Mouse (Mus musculus): Measurements from ENCODE around the gene Sesn1.
"Not testable (repeated sequence)": the region's sequence is repeated elsewhere in the genome, so short reads cannot be mapped to it uniquely, and the experiment has no call there.

Sesn1 gene

DNA sequence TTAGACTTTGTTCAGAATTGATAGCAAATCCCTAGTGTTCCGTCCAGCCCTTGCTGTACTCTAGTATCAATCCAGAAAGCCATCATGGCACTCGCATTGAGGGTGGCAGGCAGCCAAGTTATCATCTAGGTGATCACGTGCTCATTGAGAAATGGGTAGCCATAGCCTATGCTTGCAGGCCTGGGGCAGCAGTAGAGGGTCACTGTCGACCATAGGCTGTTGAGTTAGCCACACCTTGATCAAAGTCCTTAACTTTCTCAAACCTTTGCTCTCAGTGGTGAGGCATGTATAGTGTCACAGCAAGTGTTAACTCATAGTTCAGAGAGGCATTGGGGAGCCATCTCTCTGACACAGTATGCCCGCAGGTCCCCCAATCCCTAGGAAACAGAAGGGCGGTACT is 11.4 kb downstream of the Sesn1 start:
- DNase-seq (ENCODE audit: extremely low read depth, low read depth), result no peak

DNA sequence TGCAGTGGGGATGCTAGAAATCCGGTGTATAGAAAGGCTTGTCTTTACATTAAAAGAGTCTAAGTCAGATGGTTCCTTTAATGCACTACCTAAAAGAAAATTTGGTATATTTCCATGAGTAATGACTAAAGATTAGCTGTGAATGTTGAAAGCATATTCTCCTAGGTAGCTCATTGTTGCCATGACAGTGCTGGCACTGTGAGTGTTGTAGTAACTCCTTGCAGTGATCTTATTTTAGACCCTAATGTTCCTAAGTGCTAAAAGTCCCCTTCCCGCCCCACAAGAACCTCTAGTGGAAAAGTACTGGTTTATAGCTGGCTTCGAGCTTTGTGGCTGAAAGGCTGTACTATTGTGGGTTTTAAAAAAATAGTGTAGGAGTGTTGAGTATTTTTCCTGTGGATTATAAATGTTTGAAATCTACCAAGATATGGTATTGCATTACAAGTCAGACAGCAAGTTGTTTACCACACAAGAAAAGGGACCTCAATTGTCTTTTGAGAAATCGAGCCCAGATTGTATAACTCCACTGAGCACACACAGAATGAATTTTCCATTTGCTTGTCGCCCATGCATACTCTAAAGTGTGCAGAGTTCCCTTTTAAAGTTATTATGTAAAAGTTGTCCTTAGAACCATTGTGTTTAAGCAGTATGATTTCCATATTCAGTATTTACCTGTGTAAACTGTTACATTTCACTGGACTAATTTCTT is 13.0 kb downstream of the Sesn1 start:
- DNase-seq (ENCODE audit: extremely low read depth, low read depth), result no peak

DNA sequence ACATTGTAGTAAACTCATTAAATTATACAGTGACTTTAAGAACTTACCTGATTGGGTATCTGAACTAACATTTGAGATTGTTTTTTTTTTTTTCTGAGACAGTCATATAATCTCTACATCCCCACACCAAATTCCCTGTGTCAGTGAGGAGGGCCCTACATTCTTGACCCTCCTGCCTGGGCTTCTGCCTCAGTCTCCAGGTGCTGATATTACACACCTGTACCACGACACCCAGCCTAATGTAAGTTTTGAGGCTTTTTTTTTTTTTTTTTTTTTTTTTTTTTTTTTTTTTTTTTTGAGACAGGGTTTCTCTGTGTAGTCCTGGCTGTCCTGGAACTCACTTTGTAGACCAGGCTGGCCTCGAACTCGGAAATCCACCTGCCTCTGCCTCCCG is 13.5 kb downstream of the Sesn1 start:
- not testable (repeated sequence) for DNase-seq (ENCODE audit: extremely low read depth, low read depth)

DNA sequence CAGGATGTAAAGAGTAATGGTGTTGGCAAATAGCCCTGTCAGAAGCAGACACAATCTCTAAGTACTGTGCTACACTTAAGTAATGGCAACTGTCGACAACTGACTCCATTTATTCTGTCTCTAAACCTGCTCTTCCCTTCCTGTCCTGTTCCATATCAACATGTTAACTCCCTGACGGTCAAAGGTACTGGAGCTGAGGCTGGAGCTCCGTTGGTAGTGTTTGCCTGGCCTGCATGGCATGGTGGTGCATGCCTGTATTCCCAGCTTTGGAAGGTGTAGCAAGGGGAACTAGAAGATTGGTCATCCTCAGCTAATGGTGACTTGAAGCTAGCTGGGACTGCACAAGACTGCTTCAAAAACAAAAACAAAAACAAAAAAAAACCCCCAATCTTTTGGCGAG is 14.2 kb downstream of the Sesn1 start:
- DNase-seq (ENCODE audit: extremely low read depth, low read depth), result no peak

DNA sequence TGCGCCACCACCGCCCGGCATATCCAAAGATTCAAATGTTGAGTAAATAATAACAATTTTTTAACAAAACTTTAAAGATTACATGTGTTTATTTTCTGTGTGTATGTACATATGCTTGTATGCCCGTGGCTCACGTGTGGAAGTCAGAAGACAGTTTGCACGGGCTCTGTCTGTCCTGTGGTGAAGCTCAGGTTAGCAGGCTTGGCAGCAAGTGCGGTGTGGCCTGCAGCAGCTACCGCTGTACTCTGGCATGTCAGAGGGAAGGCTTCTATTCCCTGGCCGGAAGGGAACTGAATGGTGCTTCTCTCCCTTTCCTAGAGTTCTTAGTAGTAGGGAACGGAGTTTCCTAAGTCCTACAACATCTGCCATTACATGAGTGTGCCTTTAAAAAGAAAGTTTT is 15.3 kb downstream of the Sesn1 start:
- no peak for DNase-seq (ENCODE audit: extremely low read depth, low read depth)

DNA sequence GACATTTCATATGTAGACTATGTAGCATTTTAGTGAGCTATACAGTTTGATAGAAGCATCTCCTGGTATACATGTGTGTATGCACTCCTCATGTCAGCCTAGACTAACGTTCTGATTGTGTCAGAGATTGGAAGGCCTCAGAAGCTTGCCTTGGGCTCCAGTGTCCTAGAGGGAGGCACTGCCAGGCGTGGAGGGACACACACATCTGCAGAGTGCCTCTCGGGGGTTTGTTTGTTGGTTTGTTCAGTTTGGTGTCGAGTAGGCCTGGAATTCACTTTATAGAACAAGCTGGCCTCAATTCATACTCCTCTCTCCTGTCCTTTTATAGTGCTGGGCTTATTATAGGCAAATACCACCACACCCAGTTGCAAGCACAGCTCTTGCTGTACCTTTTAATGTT is 16.3 kb downstream of the Sesn1 start:
- no peak for DNase-seq (ENCODE audit: extremely low read depth, low read depth)

DNA sequence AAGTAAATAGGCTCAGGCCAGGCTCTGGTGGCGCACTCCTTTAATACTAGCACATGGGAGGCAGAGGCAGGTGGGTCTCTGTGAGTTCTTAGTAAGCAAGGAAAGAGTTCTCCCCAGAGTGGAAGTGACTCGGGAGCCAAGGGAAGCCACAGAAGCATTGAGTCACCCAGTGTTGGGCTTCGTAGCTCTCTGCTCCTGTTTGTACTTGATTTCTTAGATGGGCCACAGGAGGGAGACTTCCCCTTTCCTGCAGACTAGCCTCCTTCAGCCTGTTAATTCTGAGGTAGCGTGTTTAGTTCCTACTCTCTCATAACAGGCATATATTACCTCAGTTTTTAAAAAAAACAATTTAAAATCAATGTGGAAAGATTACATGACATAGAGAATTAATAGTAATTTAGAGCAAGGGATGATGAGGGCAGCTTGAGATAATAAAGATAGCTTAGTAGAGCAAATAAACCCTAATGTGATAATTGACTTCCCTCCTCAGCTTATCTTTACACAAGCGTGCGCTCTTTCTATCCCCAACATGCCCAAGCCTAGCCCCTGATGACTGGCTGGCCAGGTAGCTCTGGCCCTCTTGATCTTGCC is 16.9 kb downstream of the Sesn1 start:
- peak; percentile 85 for DNase-seq (ENCODE audit: extremely low read depth, low read depth)

DNA sequence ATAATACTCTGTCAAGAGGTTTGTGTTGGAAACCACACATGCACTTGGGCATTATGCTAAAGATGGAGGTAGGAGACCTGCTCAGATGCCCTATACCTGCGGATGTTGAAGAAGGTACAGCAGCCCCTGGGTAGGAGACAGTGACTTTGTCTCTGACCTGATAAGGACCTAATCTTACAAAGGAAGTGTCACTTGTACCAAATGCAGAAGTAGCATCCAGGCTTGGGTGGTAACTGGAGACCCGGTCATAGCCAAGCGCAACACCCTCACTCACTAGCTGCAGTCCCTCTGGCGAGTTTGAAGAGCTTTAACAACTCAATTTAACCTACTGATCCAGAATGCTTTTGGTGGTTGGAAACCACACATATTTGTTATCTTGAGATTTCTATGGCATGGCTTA is 18.0 kb downstream of the Sesn1 start:
- DNase-seq (ENCODE audit: extremely low read depth, low read depth), result no peak

DNA sequence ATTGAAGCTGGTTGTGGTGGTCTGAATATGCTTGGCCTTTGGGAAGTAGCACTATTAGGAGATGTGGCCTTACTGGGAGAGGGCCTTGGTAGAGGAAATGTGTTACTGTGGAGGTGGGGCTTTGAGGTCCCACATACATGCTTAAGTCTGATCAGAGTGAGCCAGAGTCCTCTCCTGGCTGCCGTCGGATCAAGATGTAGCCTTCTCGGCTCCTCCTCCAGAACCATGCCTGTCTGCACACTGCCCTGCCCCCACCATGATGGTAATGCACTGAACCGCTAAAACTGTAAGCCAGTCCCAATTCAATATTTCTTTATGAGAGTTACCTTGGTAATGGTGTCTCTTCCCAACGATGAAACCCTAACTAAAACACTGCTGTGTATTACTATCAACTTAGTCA is 19.5 kb downstream of the Sesn1 start:
- DNase-seq (ENCODE audit: extremely low read depth, low read depth), result no peak

DNA sequence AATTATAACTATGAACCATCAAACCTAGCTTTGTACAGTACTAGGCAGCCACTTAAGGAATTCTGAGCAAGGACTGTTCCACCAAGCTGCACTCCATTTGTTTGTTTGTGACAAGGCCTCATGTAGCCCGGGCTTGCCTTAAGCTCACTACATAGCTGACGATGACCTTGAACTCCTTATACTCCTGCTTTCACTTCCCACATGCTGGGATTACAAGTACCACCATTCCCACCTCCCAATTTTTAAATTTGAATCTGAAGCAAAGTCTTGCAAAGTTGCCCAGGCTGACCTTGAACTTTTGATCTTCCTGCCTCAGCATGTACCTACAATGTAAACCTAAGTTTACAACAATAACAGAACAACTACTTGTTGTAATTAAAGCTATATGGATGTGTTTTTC is 20.2 kb downstream of the Sesn1 start:
- DNase-seq (ENCODE audit: extremely low read depth, low read depth), result no peak

DNA sequence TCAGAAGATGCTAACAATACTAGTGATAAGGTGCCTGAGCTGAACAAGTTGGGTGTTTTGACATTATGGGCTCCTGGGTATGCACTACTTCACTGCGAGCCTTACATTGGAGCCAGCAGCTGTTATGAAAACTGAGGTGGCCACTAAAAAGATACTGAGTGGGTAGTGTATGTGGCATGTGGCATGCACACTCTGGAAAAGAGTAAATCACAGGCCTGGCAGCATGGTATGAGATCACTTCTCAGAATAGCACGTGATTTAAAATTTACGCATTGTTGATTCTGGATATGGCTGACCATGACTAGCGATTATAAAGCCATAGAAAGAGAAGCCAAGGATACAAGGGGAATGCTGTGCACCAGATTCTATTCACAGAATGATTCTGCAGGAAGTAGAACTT is 20.7 kb downstream of the Sesn1 start:
- no peak for DNase-seq (ENCODE audit: extremely low read depth, low read depth)

DNA sequence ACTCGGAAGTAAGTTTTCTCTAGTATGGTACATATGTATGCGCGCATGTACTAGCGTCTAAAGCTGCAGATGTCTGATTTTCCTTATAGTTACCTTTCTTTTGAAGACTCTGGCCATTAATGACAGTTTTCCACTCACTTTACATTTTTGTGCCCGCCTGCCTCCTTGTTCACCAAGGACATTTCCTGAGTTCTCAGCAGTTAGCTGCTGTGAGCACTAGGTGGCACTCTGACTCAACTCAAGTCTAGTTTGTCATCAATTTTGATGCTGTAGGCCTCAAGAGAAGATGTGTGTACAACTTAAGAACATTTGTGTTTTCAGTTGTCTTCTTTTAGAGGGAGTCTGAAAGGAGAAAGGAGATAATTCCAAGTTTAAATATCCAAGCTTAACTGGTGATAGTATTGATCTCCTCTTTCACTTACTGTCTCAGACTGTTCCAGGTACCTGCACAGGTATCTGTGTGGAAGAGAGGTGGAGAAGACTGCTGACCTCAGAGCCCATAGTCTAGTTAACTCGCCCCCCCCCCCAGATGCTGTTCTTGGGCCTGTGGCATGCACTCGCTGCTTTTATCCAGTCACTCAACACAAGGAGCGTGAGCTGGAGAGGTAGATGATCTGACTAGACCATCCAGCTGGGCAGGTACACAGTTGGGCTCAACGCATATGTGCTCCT is 21.3 kb downstream of the Sesn1 start:
- DNase-seq (ENCODE audit: extremely low read depth, low read depth), result no peak

DNA sequence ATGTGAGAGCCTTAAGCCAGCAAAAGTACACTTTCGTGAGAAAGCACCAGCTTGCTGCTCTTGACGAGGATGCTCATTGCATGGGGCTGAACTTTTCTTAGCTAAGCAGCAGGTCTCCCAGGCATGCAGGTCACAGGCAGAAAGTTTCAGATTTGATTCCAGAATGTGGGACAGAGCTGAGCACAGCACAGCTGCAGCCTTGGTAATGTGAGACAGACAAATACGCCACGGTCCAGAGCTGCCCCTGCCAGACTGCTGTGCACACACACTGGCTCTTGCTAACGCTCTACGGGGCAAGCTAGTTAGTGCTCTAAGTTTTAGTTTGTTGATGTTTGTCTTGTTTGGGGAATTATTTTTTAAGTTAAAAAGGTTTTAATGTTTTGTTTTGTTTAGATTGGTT is 22.5 kb downstream of the Sesn1 start:
- DNase-seq (ENCODE audit: extremely low read depth, low read depth), result no peak

DNA sequence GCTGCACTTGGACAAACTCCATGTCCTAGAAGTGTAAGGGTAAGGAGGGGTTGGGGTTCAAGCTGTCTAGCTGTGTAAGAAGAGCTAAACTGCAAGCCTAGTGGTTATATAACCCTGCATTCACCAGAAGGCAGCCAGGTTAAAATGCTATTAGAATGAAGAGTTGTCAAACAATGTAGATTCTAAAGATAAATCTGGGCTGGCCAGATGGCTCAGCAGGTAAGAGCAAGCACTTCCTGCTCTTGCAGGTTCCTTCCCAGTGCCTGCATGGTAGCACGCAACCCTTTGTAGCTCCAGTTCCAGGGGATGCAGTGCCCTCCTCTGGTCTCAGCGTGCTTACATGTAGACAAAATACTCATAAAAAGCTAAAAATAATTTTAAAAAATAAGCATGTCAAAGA is 24.4 kb downstream of the Sesn1 start:
- DNase-seq (ENCODE audit: extremely low read depth, low read depth), result no peak

DNA sequence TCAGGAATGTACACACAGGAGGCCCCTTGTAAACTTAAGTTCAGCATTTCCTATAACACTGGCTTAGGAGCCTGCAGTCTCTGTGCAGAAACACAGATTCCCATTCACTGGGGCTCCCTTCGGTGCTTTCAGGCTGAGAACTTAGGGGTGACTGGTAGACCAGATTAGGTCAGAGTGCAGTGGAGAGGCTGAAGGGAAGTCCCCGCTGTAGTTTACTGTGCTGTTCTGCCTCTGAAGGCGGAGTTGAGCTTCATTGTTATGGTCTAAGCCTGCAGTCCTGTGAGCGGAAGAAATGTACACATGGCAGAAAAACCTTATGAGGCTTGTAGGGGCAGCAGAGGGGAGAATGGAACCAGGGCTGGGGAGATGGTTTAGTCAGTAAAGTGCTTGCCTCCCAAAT is 29.2 kb downstream of the Sesn1 start:
- DNase-seq (ENCODE audit: extremely low read depth, low read depth), result no peak

DNA sequence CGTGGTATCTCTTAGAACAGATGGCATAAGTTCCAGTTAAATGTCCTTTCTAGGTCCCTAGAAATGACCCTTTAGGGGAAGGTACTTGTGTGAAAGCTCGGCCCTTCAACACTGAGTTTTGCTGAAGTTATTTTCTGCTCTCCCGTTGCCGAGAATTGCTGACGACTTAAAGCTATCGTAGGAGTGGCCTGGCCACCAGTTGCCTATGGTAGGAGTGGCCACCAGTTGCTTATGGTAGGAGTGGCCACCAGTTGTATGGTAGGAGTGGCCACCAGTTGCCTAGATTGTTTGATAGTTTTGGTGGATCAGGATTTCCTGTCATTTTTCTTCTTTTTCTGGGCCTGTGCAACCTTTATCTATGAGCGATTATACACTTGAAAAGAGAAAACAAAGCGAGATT is 38.0 kb downstream of the Sesn1 start:
- DNase-seq (ENCODE audit: extremely low read depth, low read depth), result no peak

DNA sequence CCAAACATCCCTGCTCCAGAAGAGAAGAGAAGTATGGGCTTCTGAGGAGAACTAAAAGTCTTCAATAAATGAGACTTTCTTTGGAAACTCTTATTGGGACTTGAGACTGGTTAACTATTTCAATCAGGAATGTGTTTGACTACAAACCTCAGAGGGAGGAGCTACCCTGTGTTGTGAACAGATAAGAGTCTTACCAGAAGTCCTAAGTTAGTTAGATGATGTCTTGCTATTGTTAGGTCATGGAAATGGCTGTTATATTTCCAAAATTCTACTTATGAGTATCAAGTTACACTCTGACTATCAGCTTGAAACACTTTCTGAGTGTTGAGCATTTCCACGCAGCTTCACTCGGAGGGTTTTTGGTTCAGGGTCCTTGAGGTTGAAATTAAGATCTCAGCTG is 39.0 kb downstream of the Sesn1 start:
- no peak for DNase-seq (ENCODE audit: extremely low read depth, low read depth)

DNA sequence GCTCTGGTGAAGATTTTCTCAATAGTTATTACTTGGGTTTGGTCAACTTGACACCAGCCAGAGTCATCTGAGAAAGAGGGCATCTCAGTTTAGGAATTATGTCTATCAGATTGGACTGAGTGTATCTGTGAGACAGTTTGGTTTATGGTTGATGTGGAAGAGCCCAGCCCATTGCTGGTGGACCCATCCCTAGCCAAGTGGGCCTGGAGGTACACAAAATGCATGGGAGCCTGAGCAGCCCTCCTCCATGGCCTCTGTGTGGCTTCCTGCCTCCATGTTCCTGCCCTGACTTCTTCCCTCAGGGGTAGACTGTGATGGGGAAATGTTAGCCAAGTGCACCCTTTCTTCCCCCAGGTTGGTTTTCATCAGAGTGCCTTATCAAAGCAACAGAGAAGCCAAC is 50.1 kb downstream of the Sesn1 start:
- no peak for DNase-seq (ENCODE audit: extremely low read depth, low read depth)

DNA sequence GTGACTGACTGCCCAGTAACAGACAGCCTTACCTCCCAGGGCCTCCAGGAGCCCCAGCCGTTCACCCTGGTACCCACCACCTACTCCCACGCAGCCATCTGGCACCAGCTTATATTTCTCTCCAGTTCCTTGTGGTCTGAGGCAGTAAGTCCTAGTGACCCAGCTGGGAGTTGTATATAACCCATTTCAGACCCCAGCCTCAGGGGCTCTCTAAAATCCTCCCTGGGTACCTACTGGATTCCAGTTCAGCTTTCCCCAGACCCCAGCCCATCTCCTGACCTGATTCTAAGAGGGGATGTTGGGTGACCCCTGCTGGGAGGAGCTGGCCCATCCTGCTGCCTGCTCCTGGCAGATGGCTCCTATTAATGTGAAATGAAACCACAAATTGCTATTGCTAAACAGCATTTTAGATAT is 50.5 kb downstream of the Sesn1 start:
- DNase-seq (ENCODE audit: extremely low read depth, low read depth), result no peak

DNA sequence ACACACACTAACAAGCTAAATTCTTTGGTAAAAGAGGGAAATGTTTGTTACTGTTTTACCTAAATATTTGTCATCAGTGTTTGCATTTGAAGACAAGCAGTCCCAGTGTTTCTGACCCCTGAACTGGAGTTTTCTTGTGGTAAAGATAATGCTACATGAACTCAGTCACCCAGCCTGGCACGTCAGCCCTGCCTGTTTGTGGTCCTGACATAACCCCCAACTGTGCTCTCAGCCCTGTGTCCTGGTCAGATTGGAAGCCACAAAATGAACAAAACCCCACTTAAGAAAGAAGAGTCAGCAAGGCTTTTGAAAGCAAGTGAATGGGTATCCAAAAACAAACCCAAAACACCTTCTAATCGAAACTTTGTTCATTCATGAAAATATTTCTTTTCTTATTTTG is 53.3 kb downstream of the Sesn1 start:
- DNase-seq (ENCODE audit: extremely low read depth, low read depth), result no peak

DNA sequence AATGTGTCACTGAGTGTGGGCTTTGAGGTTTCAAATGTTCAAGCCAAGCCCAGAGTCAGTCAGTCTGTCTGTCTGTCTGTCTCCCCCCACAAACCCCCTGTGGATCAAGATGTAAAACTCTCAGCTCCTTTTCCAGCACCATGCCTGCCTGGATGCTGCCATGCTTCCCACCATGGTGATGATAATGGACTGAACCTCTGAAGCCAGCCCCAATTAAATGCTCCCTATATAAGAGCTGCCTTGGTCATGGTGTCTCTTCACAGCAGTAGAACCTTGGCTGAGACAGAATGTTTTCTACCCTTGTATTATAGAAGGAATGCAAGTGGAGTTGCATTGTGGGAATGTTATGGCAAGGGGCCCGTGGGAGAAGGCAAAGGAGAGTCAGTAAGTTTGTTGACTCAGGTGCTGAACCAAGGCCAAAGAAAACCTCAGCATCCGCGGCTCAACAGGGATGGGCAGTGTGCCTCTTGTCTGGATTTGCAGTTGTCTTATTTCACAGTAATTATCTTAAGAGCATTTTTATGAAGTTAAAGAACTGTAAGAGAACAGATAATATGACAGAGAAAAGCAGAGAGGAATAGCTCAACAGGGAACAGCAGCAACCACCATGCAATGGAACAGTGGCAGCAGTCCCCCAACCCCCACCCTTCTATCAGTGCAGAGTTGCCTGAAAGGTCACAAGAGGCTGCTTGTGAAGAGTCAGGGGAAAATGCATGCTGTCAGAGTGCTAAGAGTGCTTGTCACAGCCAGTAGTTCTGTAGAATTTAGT is 56.5 kb downstream of the Sesn1 start:
- no peak for DNase-seq (ENCODE audit: extremely low read depth, low read depth)

DNA sequence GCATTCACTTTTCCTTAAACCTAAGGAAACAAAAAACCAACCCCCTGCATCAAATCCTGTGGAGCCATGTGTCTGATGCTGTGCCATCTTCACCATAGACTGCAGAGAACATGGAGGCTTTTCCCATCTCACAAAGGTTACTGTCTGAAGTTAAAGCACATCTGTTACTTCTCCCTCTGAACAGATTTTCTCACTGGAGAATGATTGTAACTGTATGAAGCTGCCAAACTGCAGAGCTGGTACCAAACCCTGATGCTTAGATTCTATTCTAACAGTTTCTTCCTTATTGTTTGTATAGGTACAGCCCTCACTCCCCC is 57.1 kb downstream of the Sesn1 start:
- DNase-seq (ENCODE audit: extremely low read depth, low read depth), result no peak
